In the genomic region with DNA sequence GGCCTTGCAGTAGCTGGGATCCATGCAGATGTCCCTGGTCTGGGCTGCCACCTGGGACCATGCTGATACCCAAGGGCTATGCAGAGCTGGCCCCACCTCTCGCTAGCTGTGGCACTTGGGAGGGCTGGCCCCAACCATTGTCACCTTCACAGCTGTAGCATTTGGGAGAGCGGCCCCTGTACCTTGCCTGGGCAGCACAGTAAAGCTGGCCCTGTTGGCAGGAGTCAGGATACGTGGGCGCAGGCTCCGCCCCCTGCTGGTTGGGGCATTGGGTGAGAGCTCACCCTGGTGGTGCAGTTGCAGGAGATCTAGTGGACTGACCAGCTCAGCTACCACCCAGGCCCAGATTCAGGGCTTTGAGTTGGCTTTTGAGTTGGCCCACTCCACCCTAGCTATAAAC, we compare ENCODE assay signal across 11 mouse cellular contexts. TPM values are rescaled to one million over a fixed set of nuclear protein-coding genes. Genes with fewer than 3 reads are reported as not detected.
A peak's percentile ranks its signal among the peaks of the same experiment; 100 is the strongest.
DNase-seq lines count a peak whose midpoint lies in the region; ATAC-seq and TF ChIP-seq lines count a peak whose summit lies in the region.
"Had no signal": no experiment of that assay in that cellular context is flagged by ENCODE, and none has a peak within 500 bp of the region (broad histone marks: within the 10 kb centered on the region; RNA-seq: fewer than 3 reads in every experiment).

No protein-coding gene starts in this region.

- no peak for DNase-seq in left cerebral cortex, adult 2 months (ENCODE audit: extremely low spot score in 1 of 2, low spot score in 2 of 2)
- no peak for DNase-seq in left cerebral cortex, adult 9 months (ENCODE audit: low spot score in 2 of 2)
- peak; percentile 17 for DNase-seq in ES-CJ7 (ENCODE audit: low read depth, low spot score)
- no peak for DNase-seq in lung, postnatal 0 days (ENCODE audit: low spot score)
- no peak for DNase-seq in urinary bladder, postnatal 14 days (ENCODE audit: low spot score)
- DNase-seq: layer of hippocampus, adult 9-11 months; right cerebral cortex, postnatal 4 days had no signal

- H3K9ac ChIP-seq in lung, postnatal 0 days (replicated peaks; ENCODE audit: low read depth) = no peak overlapping the region
- no peak overlapping the region for H3K9ac ChIP-seq in kidney, embryonic 15.5 days
- H3K9ac ChIP-seq: liver, embryonic 15.5 days; neural tube, embryonic 13.5 days had no signal

- no peaks in the 10 kb centered on the region for H3K27me3 ChIP-seq in lung, postnatal 0 days (replicated peaks; ENCODE audit: insufficient read depth, low read length)
- H3K27me3 ChIP-seq in kidney, embryonic 15.5 days = no peaks in the 10 kb centered on the region
- H3K27me3 ChIP-seq: liver, embryonic 15.5 days; neural tube, embryonic 13.5 days had no signal

- H3K4me1 ChIP-seq in bone marrow, adult 2 months (ENCODE audit: control insufficient read depth, insufficient read depth, low read length) = no peaks in the 10 kb centered on the region
- H3K4me1 ChIP-seq in lung, postnatal 0 days (ENCODE audit: insufficient read depth, low read depth, low read length) = no peaks in the 10 kb centered on the region
- no peaks in the 10 kb centered on the region for H3K4me1 ChIP-seq in kidney, embryonic 15.5 days
- H3K4me1 ChIP-seq: liver, embryonic 15.5 days had no signal

- H3K4me2 ChIP-seq in lung, postnatal 0 days (replicated peaks; ENCODE audit: low read depth, low read length) = no peak overlapping the region
- no peak overlapping the region for H3K4me2 ChIP-seq in kidney, embryonic 15.5 days
- H3K4me2 ChIP-seq: liver, embryonic 15.5 days; neural tube, embryonic 13.5 days had no signal

- intact Hi-C loops in left cerebral cortex, adult 2 months (cut with DNase I) = no loop called here

- peak; percentile 7 for TF ChIP-seq CTCF in left cerebral cortex, adult 2 months (IDR thresholded peaks at IDR 0.05)
- TF ChIP-seq CTCF in bone marrow, adult 2 months (IDR thresholded peaks at IDR 0.05; ENCODE audit: control insufficient read depth, insufficient read depth, low read length) = peak; percentile 49; the same call in 1 of the 2 replicates
- peak; percentile 61 for TF ChIP-seq CTCF in lung, postnatal 0 days (IDR thresholded peaks at IDR 0.05)

- no peak overlapping the region for H3K4me3 ChIP-seq in left cerebral cortex, adult 2 months
- no peak overlapping the region for H3K4me3 ChIP-seq in bone marrow, adult 2 months (replicated peaks; ENCODE audit: control insufficient read depth, low read depth, low read length)
- no peak overlapping the region for H3K4me3 ChIP-seq in lung, postnatal 0 days (ENCODE audit: low read depth, low read length)
- H3K4me3 ChIP-seq in kidney, embryonic 15.5 days (replicated peaks) = no peak overlapping the region
- H3K4me3 ChIP-seq: liver, embryonic 15.5 days; neural tube, embryonic 13.5 days had no signal

- no peak for TF ChIP-seq POLR2A in bone marrow, adult 2 months (IDR thresholded peaks at IDR 0.05; ENCODE audit: borderline replicate concordance, control insufficient read depth, low read depth, low read length)

- H3K27ac ChIP-seq in left cerebral cortex, adult 2 months = no peak overlapping the region
- H3K27ac ChIP-seq in bone marrow, adult 2 months (ENCODE audit: control insufficient read depth, insufficient read depth, low read depth, low read length, poor library complexity) = no peak overlapping the region
- H3K27ac ChIP-seq in lung, postnatal 0 days (ENCODE audit: low read length) = no peak overlapping the region
- no peak overlapping the region for H3K27ac ChIP-seq in kidney, embryonic 15.5 days
- H3K27ac ChIP-seq: liver, embryonic 15.5 days; neural tube, embryonic 13.5 days had no signal

- WGBS in bone marrow, adult 2 months = 70% methylated on average over 5 of the region's 5 CpGs
- 81% methylated on average over 5 of the region's 5 CpGs for WGBS in lung, postnatal 0 days
- 84% methylated on average over 5 of the region's 5 CpGs for WGBS in kidney, embryonic 15.5 days

- ATAC-seq in lung, postnatal 0 days = no peak
- no peak for ATAC-seq in kidney, embryonic 15.5 days (replicated peaks; ENCODE audit: low FRiP score)

- no peaks in the 10 kb centered on the region for H3K36me3 ChIP-seq in lung, postnatal 0 days (ENCODE audit: insufficient read depth, low read length)
- H3K36me3 ChIP-seq in kidney, embryonic 15.5 days = no peaks in the 10 kb centered on the region
- H3K36me3 ChIP-seq: liver, embryonic 15.5 days; neural tube, embryonic 13.5 days had no signal

- TF ChIP-seq EP300 in lung, postnatal 0 days (IDR thresholded peaks at IDR 0.05) = no peak

- H3K9me3 ChIP-seq in lung, postnatal 0 days (ENCODE audit: low read length) = no peaks in the 10 kb centered on the region
- H3K9me3 ChIP-seq in kidney, embryonic 15.5 days (replicated peaks) = no peaks in the 10 kb centered on the region
- H3K9me3 ChIP-seq: liver, embryonic 15.5 days; neural tube, embryonic 13.5 days had no signal

RNA-seq across cellular contexts. Expression of gene Trim9, which starts 12.9 kb away (rescaled TPM):
- total RNA-seq in left cerebral cortex, adult 2 months (2021) = 100 to 1,000 TPM; 386 to 451 TPM
- 0.22 TPM in 1 of 2 replicates, not detected in the other for polyA plus RNA-seq in bone marrow, adult 2 months (2011; ENCODE audit: insufficient read depth, insufficient read length, low replicate concordance, missing spikeins)
- 0.42 and 0.43 TPM in 2 replicates for polyA plus RNA-seq in lung, postnatal 0 days (2015; fragmentation: Nextera tagmentation; extraction: Ambion mirVana)
- 2.6 and 2.8 TPM in 2 replicates for polyA plus RNA-seq in kidney, embryonic 15.5 days (2015; fragmentation: Nextera tagmentation; extraction: Ambion mirVana)

Comparison
In these comparisons a context has a peak if more than half of its experiments do, and no peak if none do; other contexts are left out.
1. CTCF ChIP-seq: peak in every context shown above with its lines; median percentile 61 in lung, postnatal 0 days; 49 in bone marrow, adult 2 months; 7 in left cerebral cortex, adult 2 months.